Mouse (Mus musculus): ENCODE results near the gene Gm10722.
"Not testable (repeated sequence)": the region's sequence is repeated elsewhere in the genome, so short reads cannot be mapped to it uniquely, and the experiment has no call there.

Gm10722 gene

GRCm38 (mm10) chr9:3000445-3000972, at the start of gene Gm10722:
TSS of gene Gm10722 (plus strand) at chr9:3000922.
- peak; percentile 91 for DNase-seq

- DNase-seq = peak; percentile 60
Measured at GRCm38 (mm10) chr9:3001006-3001405, 284 bp downstream of the Gm10722 start.

- peak; percentile 98 for DNase-seq
Measured at GRCm38 (mm10) chr9:3001948-3002659, 1.4 kb downstream of the Gm10722 start.

GRCm38 (mm10) chr9:3002794-3003396, 2.2 kb downstream of the Gm10722 start, which contains the start of gene Gm11168:
TSS of gene Gm11168 (plus strand) at chr9:3003346.
- not testable (repeated sequence) for DNase-seq

- not testable (repeated sequence) for DNase-seq
Measured at GRCm38 (mm10) chr9:3006179-3006578, 5.5 kb downstream of the Gm10722 start.

GRCm38 (mm10) chr9:3006636-3007035, 5.9 kb downstream of the Gm10722 start:
- DNase-seq = peak; percentile 100

- not testable (repeated sequence) for DNase-seq
Measured at GRCm38 (mm10) chr9:3007272-3007671, 6.5 kb downstream of the Gm10722 start.

GRCm38 (mm10) chr9:3009331-3009730, 8.6 kb downstream of the Gm10722 start:
- not testable (repeated sequence) for DNase-seq

GRCm38 (mm10) chr9:3012054-3012621, 11.4 kb downstream of the Gm10722 start:
- DNase-seq = not testable (repeated sequence)

GRCm38 (mm10) chr9:3012733-3013279, 12.1 kb downstream of the Gm10722 start, which contains the start of gene Gm10721:
TSS of gene Gm10721 (plus strand) at chr9:3013140.
- DNase-seq = not testable (repeated sequence)

- DNase-seq = not testable (repeated sequence)
Measured at GRCm38 (mm10) chr9:3015354-3015753, 14.6 kb downstream of the Gm10722 start, which contains the start of gene Gm10720. TSS of gene Gm10720 (plus strand) at chr9:3015654.

- not testable (repeated sequence) for DNase-seq
Measured at GRCm38 (mm10) chr9:3015896-3016295, 15.2 kb downstream of the Gm10722 start.

- not testable (repeated sequence) for DNase-seq
Measured at GRCm38 (mm10) chr9:3017108-3017507, 16.4 kb downstream of the Gm10722 start, which contains the start of gene Gm10719. TSS of gene Gm10719 (plus strand) at chr9:3017408.

GRCm38 (mm10) chr9:3018944-3019343, 18.2 kb downstream of the Gm10722 start:
- DNase-seq = not testable (repeated sequence)

- DNase-seq = peak; percentile 79
Measured at GRCm38 (mm10) chr9:3019835-3020727, 19.4 kb downstream of the Gm10722 start.

- DNase-seq = peak; percentile 94
Measured at GRCm38 (mm10) chr9:3022316-3023008, 21.7 kb downstream of the Gm10722 start.

GRCm38 (mm10) chr9:3023312-3023984, 22.7 kb downstream of the Gm10722 start, which contains the start of gene Gm10718:
TSS of gene Gm10718 (plus strand) at chr9:3023547.
- peak; percentile 89 for DNase-seq

GRCm38 (mm10) chr9:3023985-3024648, 23.4 kb downstream of the Gm10722 start:
- DNase-seq = peak; percentile 100

GRCm38 (mm10) chr9:3024912-3025467, 24.3 kb downstream of the Gm10722 start, which contains the start of gene Gm10717:
TSS of gene Gm10717 (plus strand) at chr9:3025417.
- DNase-seq = peak; percentile 80

All from heart, adult 11 months (tissue).